Mouse (Mus musculus) c-Kit-positive CD71-positive TER-119-positive erythroid progenitor cells, embryonic 14.5 days (primary cell): ENCODE measurements around the gene Svbp.
A peak's percentile ranks its signal among the peaks of the same experiment; 100 is the strongest.

ENCODE experiments used
- DNase-seq: peaks from one replicate; pipeline ENCODE4 v3.0.0-alpha.2; 2013; ENCODE audit warnings: low spot score

Svbp gene

GRCm38 (mm10) chr4:119246688-119247225, 51.7 kb downstream of the Svbp start:
- DNase-seq: no peak

DNA sequence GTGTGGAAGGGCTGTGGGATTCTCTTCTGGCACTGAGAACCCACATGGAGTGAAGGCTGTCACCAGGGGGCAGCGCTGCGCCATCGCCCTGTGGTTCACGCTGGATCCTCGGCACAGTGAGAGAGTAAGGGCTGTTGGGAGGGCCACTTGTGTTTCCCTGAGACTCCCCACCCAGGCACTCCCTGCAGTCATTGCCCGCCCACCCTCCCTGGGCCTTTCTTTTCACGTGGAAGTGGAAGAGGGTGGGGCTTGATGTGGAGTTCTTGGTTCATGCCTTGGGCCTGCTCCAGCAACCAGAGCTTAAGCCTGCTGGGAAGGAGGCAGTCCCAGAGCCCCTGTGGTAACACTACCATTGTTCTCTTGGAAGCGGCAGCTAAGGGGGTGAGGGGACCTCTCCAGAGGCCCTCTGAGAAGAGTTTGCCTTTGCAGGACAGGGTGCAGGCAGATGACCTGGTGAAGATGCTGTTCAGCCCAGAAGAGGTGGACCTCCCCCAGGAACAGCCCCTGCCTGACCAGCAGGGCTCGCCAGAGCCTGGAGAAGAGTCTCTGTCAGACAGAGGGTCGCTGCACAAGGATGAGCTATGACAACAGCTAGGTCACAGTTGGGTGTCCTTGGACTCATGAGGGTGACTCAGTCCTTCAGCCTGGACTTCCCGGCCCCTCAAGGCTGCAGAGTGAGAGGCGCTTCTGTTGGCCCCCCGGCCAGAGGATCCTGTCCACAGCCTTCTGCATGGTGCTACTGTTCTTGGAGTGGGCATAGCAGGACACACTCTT, 52.5 kb downstream of the Svbp start:
- peak; percentile 50 for DNase-seq

GRCm38 (mm10) chr4:119248407-119248965, 53.4 kb downstream of the Svbp start:
- DNase-seq: no peak
